Mouse (Mus musculus) spleen, adult 2 months (tissue): ENCODE results near the gene Pcgf1.

Experiments
- CTCF ChIP-seq: fragments of 200-500 bp; IDR thresholded peaks from 2 replicates; pipeline ENCODE4 v1.5.1; 2011; ENCODE audit warnings: mild to moderate bottlenecking, inconsistent platforms; ENCODE audit not compliant: insufficient read depth, insufficient read length, insufficient replicate concordance; ENCODE audit errors: extremely low read depth
- POLR2A ChIP-seq: fragments of 200-500 bp; IDR thresholded peaks from 2 replicates; pipeline ENCODE4 v1.6.1; 2011; ENCODE audit warnings: low read depth, low read length, inconsistent platforms

DNA sequence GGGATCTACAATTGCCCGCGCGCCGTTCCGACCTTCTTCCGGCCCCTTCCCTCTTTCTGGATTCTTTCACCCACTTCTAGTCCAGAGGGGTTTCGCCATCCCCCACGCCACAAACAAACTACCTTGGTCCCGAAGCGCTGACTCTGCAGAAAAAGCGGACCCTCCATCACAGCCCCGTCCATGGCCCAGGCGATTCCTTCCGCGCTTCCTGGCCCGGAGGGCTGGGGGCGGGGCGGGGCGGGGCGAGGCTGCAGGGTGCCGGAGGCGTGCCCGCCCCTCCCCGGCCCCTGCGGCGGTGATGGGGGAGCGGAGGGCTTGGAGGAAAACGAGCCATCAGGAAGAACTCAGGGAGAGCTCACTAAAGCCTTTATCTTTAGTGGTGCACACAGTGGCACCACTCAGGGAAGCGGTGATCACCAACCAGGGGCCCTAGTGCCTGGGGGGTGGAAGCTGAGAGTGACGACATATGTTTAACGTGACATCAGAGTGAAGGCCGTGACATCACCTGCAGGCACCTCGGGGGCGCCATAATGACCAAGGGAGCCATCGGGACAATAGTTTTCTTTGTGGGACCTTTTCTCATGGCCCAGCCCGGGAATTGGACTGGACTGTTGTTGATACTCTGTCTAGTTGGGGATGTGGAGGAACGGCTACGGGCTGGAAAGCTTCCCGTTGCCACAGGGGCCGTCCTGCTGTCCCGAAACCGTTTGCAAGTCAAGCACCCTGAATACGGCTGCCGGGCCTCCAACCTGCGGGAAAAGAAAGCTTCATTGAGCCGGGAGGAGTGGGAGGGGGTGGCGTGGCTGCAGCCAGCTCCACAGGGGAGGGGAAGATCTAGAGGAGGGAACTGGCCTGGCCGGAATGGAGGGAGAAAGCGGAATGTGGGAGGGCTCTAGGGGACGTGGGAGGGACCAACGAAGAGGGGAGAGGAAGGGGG lies 44.2 kb upstream of the Pcgf1 start, which contains the start of the genes Dok1 and Loxl3:
- TF ChIP-seq CTCF = no peak
- TF ChIP-seq POLR2A = peak; percentile 51; the same call in 1 of the 2 replicates
